Mouse (Mus musculus): ENCODE data around the gene Arhgap21.

- TF ChIP-seq POLR2A (IDR thresholded peaks at IDR 0.05; ENCODE audit: low read depth, low read length): no peak
- no peak for TF ChIP-seq CTCF (IDR thresholded peaks at IDR 0.05; ENCODE audit: extremely low read depth, insufficient read length, insufficient replicate concordance, low read depth, low read length)
Measured at GRCm38 (mm10) chr2:20961825-20962224, 6.9 kb downstream of the Arhgap21 start.
